Mouse (Mus musculus): ENCODE data around the gene Ccdc96. TPM values are rescaled to one million over a fixed set of nuclear protein-coding genes. Genes with fewer than 3 reads are reported as not detected.
A peak's percentile ranks its signal among the peaks of the same experiment; 100 is the strongest.

Ccdc96 gene
- polyA plus RNA-seq, 1 experiment from 2014 or later, result 0.60 TPM

- H3K27ac ChIP-seq (replicated peaks; ENCODE audit: low read depth, low read length), result no peak overlapping the region
- H3K9ac ChIP-seq (ENCODE audit: low read length), result no peak overlapping the region
- no peaks in the 10 kb centered on the region for H3K36me3 ChIP-seq (ENCODE audit: control insufficient read depth, insufficient read depth, low read length)
- WGBS, result 92% methylated on average over 4 of the region's 4 CpGs
- no peak overlapping the region for H3K4me2 ChIP-seq (ENCODE audit: low read depth, severe bottlenecking)
- DNase-seq (ENCODE audit: low spot score) (no peak), ATAC-seq (ENCODE audit: insufficient number of reproducible peaks, low FRiP score, low TSS enrichment, low read depth) (no peak)
- H3K9me3 ChIP-seq (ENCODE audit: control insufficient read depth, low read length), result no peaks in the 10 kb centered on the region
- H3K4me3 ChIP-seq (ENCODE audit: low read depth, low read length), result no peak overlapping the region
- 0 out of 2 replicates have a peak, but pooled peaks cover 3% of the 10 kb centered on the region for H3K27me3 ChIP-seq (ENCODE audit: control insufficient read depth, insufficient read depth, low read length)
- H3K4me1 ChIP-seq (ENCODE audit: control insufficient read depth, insufficient read depth, low read length), result peaks cover 6% of the 10 kb centered on the region
Measured at GRCm38 (mm10) chr5:36480398-36480797, 4.0 kb upstream of the Ccdc96 start.

DNA sequence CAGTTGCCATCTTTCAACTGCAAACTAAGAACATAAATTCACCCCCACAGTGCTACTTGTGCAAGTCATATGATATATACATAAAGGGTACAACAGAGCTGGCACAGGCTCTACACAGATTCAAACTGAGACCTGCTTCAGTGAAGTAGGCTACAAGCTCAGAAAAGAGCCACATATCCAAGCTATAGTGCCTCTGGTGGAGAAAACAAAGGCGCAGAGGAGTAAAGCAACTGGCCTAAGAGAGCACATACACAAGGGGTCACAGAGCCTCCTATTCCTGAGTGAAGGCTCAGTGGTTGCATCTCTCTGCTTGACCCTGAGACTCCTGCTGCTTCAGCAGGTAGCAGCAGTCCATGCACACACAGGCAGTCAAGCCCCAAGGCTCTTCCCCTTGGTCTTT lies 3.3 kb upstream of the Ccdc96 start:
- no peak overlapping the region for H3K4me2 ChIP-seq (ENCODE audit: low read depth, severe bottlenecking)
- WGBS, result 68% methylated on average over 1 of the region's 1 CpGs
- no peaks in the 10 kb centered on the region for H3K36me3 ChIP-seq (ENCODE audit: control insufficient read depth, insufficient read depth, low read length)
- no peak overlapping the region for H3K4me3 ChIP-seq (ENCODE audit: low read depth, low read length)
- H3K27me3 ChIP-seq (ENCODE audit: control insufficient read depth, insufficient read depth, low read length), result peaks cover 8% of the 10 kb centered on the region; the same call in 1 of the 2 replicates
- peaks cover 6% of the 10 kb centered on the region for H3K4me1 ChIP-seq (ENCODE audit: control insufficient read depth, insufficient read depth, low read length)
- DNase-seq (ENCODE audit: low spot score), result no peak
- H3K9me3 ChIP-seq (ENCODE audit: control insufficient read depth, low read length), result no peaks in the 10 kb centered on the region
- H3K9ac ChIP-seq (ENCODE audit: low read length), result no peak overlapping the region
- no peak for ATAC-seq (ENCODE audit: insufficient number of reproducible peaks, low FRiP score, low TSS enrichment, low read depth)
- no peak overlapping the region for H3K27ac ChIP-seq (replicated peaks; ENCODE audit: low read depth, low read length)

DNA sequence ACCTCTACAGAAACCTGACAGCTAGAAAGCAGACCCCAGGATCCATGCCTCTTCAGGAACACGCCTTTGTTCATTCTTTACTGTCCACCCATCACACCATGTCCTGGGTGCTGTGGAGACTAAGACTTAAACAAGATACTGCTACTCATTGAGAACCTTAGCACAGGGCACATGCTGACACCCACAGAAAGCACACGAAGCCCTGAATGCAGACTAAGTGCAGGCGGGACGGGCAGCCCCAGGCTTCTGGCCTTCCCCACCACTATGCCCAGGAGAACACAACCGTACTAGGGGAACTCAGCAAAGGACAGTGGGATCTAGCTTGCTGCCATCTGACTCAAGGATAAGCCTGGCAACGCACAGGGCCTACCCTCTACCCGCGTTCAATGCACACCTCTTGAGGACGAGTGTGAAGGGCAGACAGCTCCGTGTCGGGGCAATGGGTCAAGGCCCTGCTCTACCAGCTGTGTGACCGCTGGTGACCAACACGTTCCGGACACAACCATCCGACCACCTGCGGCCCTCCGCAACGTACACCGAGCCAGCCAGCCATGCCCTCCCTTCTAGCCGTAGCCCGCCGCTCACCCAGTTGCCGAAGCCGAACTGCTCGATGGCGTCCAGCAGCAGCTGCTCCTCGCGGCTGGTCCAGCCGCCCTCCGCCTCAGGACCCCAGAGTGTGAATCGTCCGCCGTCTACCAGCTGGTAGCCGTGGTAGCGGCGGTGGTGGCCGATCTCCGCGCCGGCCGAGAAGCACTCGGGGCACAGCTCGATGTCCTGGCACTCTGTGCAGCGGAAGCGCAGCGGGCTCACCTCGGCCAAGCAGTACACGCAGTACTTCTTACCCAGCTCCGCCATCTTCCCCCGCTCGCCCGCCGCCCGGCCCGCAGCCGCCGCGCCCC lies 936 bp upstream of the Ccdc96 start:
- Histone ChIP-seq H3K4me1 (ENCODE audit: control insufficient read depth, insufficient read depth, low read length) (peaks cover 6% of the 10 kb centered on the region), H3K9me3 (ENCODE audit: control insufficient read depth, low read length) (no peaks in the 10 kb centered on the region), H3K9ac (ENCODE audit: low read length) (peak overlapping the region; percentile 84), H3K4me2 (ENCODE audit: low read depth, severe bottlenecking) (peak overlapping the region; percentile 88), H3K27ac (replicated peaks; ENCODE audit: low read depth, low read length) (no peak overlapping the region), H3K4me3 (ENCODE audit: low read depth, low read length) (peak overlapping the region; percentile 91), H3K27me3 (ENCODE audit: control insufficient read depth, insufficient read depth, low read length) (peaks cover 8% of the 10 kb centered on the region; the same call in 1 of the 2 replicates), H3K36me3 (ENCODE audit: control insufficient read depth, insufficient read depth, low read length) (no peaks in the 10 kb centered on the region)
- DNase-seq (ENCODE audit: low spot score), result peak; percentile 69
- ATAC-seq (ENCODE audit: insufficient number of reproducible peaks, low FRiP score, low TSS enrichment, low read depth), result peak; percentile 33; the same call in 1 of the 2 replicates
- WGBS, result 2% methylated on average over 58 of the region's 58 CpGs

GRCm38 (mm10) chr5:36485306-36485705 lies 918 bp downstream of the Ccdc96 start:
- no peaks in the 10 kb centered on the region for H3K9me3 ChIP-seq (ENCODE audit: control insufficient read depth, low read length)
- no peak overlapping the region for H3K9ac ChIP-seq (ENCODE audit: low read length)
- peak; percentile 27 for DNase-seq (ENCODE audit: low spot score)
- H3K27me3 ChIP-seq (ENCODE audit: control insufficient read depth, insufficient read depth, low read length), result peaks cover 8% of the 10 kb centered on the region; the same call in 1 of the 2 replicates
- H3K4me3 ChIP-seq (ENCODE audit: low read depth, low read length), result 0 out of 2 replicates have a peak overlapping the region, but pooled peaks have one; percentile 91
- no peaks in the 10 kb centered on the region for H3K36me3 ChIP-seq (ENCODE audit: control insufficient read depth, insufficient read depth, low read length)
- no peak overlapping the region for H3K27ac ChIP-seq (replicated peaks; ENCODE audit: low read depth, low read length)
- peaks cover 6% of the 10 kb centered on the region for H3K4me1 ChIP-seq (ENCODE audit: control insufficient read depth, insufficient read depth, low read length)
- peak overlapping the region; percentile 88 for H3K4me2 ChIP-seq (ENCODE audit: low read depth, severe bottlenecking)
- no peak for ATAC-seq (ENCODE audit: insufficient number of reproducible peaks, low FRiP score, low TSS enrichment, low read depth)
- WGBS, result 34% methylated on average over 19 of the region's 19 CpGs

GRCm38 (mm10) chr5:36489225-36489624 lies 4.8 kb downstream of the Ccdc96 start:
- Histone ChIP-seq H3K4me3 (ENCODE audit: low read depth, low read length) (no peak overlapping the region), H3K4me1 (ENCODE audit: control insufficient read depth, insufficient read depth, low read length) (peaks cover 2% of the 10 kb centered on the region; the same call in 1 of the 2 replicates), H3K27ac (replicated peaks; ENCODE audit: low read depth, low read length) (no peak overlapping the region), H3K27me3 (ENCODE audit: control insufficient read depth, insufficient read depth, low read length) (peaks cover 8% of the 10 kb centered on the region; the same call in 1 of the 2 replicates), H3K9me3 (ENCODE audit: control insufficient read depth, low read length) (no peaks in the 10 kb centered on the region), H3K4me2 (ENCODE audit: low read depth, severe bottlenecking) (no peak overlapping the region), H3K36me3 (ENCODE audit: control insufficient read depth, insufficient read depth, low read length) (peaks cover 6% of the 10 kb centered on the region; the same call in 1 of the 2 replicates), H3K9ac (ENCODE audit: low read length) (no peak overlapping the region)
- WGBS, result 56% methylated on average over 2 of the region's 2 CpGs
- DNase-seq (ENCODE audit: low spot score), result peak; percentile 43
- ATAC-seq (ENCODE audit: insufficient number of reproducible peaks, low FRiP score, low TSS enrichment, low read depth), result no peak

- no peak overlapping the region for H3K9ac ChIP-seq (ENCODE audit: low read length)
- DNase-seq (ENCODE audit: low spot score), result no peak
- H3K27me3 ChIP-seq (ENCODE audit: control insufficient read depth, insufficient read depth, low read length), result no peaks in the 10 kb centered on the region
- 87% methylated on average over 6 of the region's 6 CpGs for WGBS
- no peak overlapping the region for H3K4me3 ChIP-seq (ENCODE audit: low read depth, low read length)
- H3K27ac ChIP-seq (replicated peaks; ENCODE audit: low read depth, low read length), result no peak overlapping the region
- H3K9me3 ChIP-seq (ENCODE audit: control insufficient read depth, low read length), result no peaks in the 10 kb centered on the region
- H3K4me2 ChIP-seq (ENCODE audit: low read depth, severe bottlenecking), result no peak overlapping the region
- no peaks in the 10 kb centered on the region for H3K4me1 ChIP-seq (ENCODE audit: control insufficient read depth, insufficient read depth, low read length)
- no peak for ATAC-seq (ENCODE audit: insufficient number of reproducible peaks, low FRiP score, low TSS enrichment, low read depth)
- H3K36me3 ChIP-seq (ENCODE audit: control insufficient read depth, insufficient read depth, low read length), result peaks cover 13% of the 10 kb centered on the region
Measured at GRCm38 (mm10) chr5:36493919-36494318, 9.5 kb downstream of the Ccdc96 start.

DNA sequence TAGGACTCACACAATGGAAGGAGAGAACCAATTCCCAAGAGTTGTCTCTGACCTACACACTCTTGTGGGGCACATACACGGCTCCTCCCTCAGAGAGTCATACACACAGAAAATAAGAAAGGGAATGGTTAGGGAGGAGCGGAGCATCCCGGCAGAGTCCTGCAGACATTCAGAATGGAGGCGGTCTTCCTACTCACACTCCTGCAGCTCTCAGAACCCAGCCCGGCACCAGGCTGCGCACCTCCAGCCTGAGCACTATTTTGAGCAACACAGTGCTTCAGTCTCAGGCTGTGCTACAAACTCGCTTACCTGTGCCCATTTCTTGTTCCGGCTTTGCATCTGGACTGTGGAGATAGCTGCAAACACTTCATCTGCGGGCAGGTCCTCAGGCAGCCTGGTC lies 10.3 kb downstream of the Ccdc96 start:
- no peak overlapping the region for H3K9ac ChIP-seq (ENCODE audit: low read length)
- no peaks in the 10 kb centered on the region for H3K9me3 ChIP-seq (ENCODE audit: control insufficient read depth, low read length)
- H3K27me3 ChIP-seq (ENCODE audit: control insufficient read depth, insufficient read depth, low read length), result no peaks in the 10 kb centered on the region
- no peak overlapping the region for H3K4me3 ChIP-seq (ENCODE audit: low read depth, low read length)
- ATAC-seq (ENCODE audit: insufficient number of reproducible peaks, low FRiP score, low TSS enrichment, low read depth), result no peak
- WGBS, result 93% methylated on average over 9 of the region's 9 CpGs
- peaks cover 13% of the 10 kb centered on the region for H3K36me3 ChIP-seq (ENCODE audit: control insufficient read depth, insufficient read depth, low read length)
- no peak overlapping the region for H3K4me2 ChIP-seq (ENCODE audit: low read depth, severe bottlenecking)
- no peaks in the 10 kb centered on the region for H3K4me1 ChIP-seq (ENCODE audit: control insufficient read depth, insufficient read depth, low read length)
- no peak overlapping the region for H3K27ac ChIP-seq (replicated peaks; ENCODE audit: low read depth, low read length)
- no peak for DNase-seq (ENCODE audit: low spot score)

GRCm38 (mm10) chr5:36505235-36505634 lies 20.8 kb downstream of the Ccdc96 start:
- ATAC-seq (ENCODE audit: insufficient number of reproducible peaks, low FRiP score, low TSS enrichment, low read depth) (no peak), DNase-seq (ENCODE audit: low spot score) (no peak)
- H3K4me1 ChIP-seq (ENCODE audit: control insufficient read depth, insufficient read depth, low read length), result no peaks in the 10 kb centered on the region
- WGBS, result 90% methylated on average over 7 of the region's 7 CpGs
- H3K36me3 ChIP-seq (ENCODE audit: control insufficient read depth, insufficient read depth, low read length), result peaks cover 2% of the 10 kb centered on the region
- no peak overlapping the region for H3K9ac ChIP-seq (ENCODE audit: low read length)
- no peaks in the 10 kb centered on the region for H3K27me3 ChIP-seq (ENCODE audit: control insufficient read depth, insufficient read depth, low read length)
- H3K4me3 ChIP-seq (ENCODE audit: low read depth, low read length), result no peak overlapping the region
- H3K9me3 ChIP-seq (ENCODE audit: control insufficient read depth, low read length), result no peaks in the 10 kb centered on the region
- H3K27ac ChIP-seq (replicated peaks; ENCODE audit: low read depth, low read length), result no peak overlapping the region
- no peak overlapping the region for H3K4me2 ChIP-seq (ENCODE audit: low read depth, severe bottlenecking)

Measured in limb, embryonic 11.5 days (tissue).